Mouse (Mus musculus) lung, embryonic 16.5 days (tissue): ENCODE measurements around the gene Sst. TPM values are rescaled to one million over a fixed set of nuclear protein-coding genes. Genes with fewer than 3 reads are reported as not detected.

Experiments used
- ATAC-seq: fragments of 200-750 bp; cut with Nextera tagmentation; 2 replicates; pipeline ENCODE4 v1.8.0; 2017; ENCODE audit warnings: low read depth, mild to moderate bottlenecking, moderate library complexity
- H3K27ac ChIP-seq: fragments of 300-500 bp; sonication (generic); 2 replicates; pipeline ENCODE4 v1.5.1; 2014; ENCODE audit warnings: mild to moderate bottlenecking, control low read depth, low read length
- H3K27me3 ChIP-seq: fragments of 300-500 bp; sonication (generic); 2 replicates; pipeline ENCODE4 v1.6.1; 2014; ENCODE audit warnings: low read depth, low read length, mixed read lengths; ENCODE audit not compliant: control insufficient read depth, insufficient read depth
- H3K36me3 ChIP-seq: fragments of 300-500 bp; sonication (generic); 2 replicates; pipeline ENCODE4 v1.6.1; 2014; ENCODE audit warnings: low read length; ENCODE audit not compliant: control insufficient read depth, insufficient read depth
- H3K4me1 ChIP-seq: fragments of 300-500 bp; sonication (generic); replicated peaks from 2 replicates; pipeline ENCODE4 v1.6.1; 2014; ENCODE audit warnings: low read length, mixed read lengths; ENCODE audit not compliant: control insufficient read depth, insufficient read depth
- H3K4me2 ChIP-seq: fragments of 300-500 bp; sonication (generic); 2 replicates; pipeline ENCODE4 v1.6.1; 2014; ENCODE audit warnings: low read depth, low read length, control low read depth
- H3K4me3 ChIP-seq: fragments of 300-500 bp; sonication (generic); 2 replicates; pipeline ENCODE4 v1.5.1; 2014; ENCODE audit warnings: mild to moderate bottlenecking, low read length, control low read depth
- H3K9ac ChIP-seq: fragments of 300-500 bp; sonication (generic); 2 replicates; pipeline ENCODE4 v1.6.1; 2014; ENCODE audit warnings: low read length, control low read depth
- H3K9me3 ChIP-seq: fragments of 300-500 bp; sonication (generic); 2 replicates; pipeline ENCODE4 v1.6.1; 2016; ENCODE audit warnings: low read length; ENCODE audit not compliant: control insufficient read depth
- WGBS: fragments of 180-500 bp; shearing (Covaris S2); extraction: QIAGEN DNeasy Blood & Tissue Kit; methylation state at CpG from one replicate; pipeline ENCODE4 v1.1.7; 2014; 5-methylcytosine and 5-hydroxymethylcytosine counted together
- polyA plus RNA-seq: library from polyadenylated mRNA; unstranded; fragments of >200 nt; fragmentation: Nextera tagmentation; extraction: Ambion mirVana; gene quantifications from 2 replicates; pipeline ENCODE4 v1.2.1, GENCODE M21; 2015

Gene Sst
- not detected in 2 replicates for polyA plus RNA-seq

DNA sequence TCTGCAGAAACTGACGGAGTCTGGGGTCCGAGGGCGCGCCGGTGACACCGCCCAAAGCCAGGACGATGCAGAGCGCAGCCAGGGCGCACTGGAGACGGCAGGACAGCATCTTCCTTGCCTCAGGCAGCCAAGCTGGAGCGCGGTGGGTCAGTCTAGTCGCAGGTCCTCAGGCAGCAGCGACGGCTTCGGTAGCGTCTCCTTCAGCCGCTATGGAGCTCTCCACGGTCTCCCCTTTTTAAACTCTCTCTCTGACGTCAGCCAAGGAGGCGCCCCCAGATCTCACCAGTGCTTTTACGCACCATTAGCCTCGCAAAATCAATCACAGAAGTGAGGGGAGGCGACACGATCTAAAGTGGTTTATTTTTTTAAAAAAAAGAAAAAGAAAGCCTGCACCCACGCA lies at the start of gene Sst:
Gene Sst (minus strand): TSS at position 323 of the 400 bp plus-strand sequence.
- ATAC-seq, result no peak
- no peak within 1 kb of the TSS for H3K4me2 ChIP-seq
- no peak within 1 kb of the TSS for H3K27ac ChIP-seq
- H3K4me1 ChIP-seq, result no peaks in the 10 kb centered on the region
- H3K4me3 ChIP-seq, result no peak within 1 kb of the TSS
- H3K9me3 ChIP-seq, result no peaks in the 10 kb centered on the region
- H3K27me3 ChIP-seq, result peaks cover 11% of the 10 kb centered on the region
- WGBS, result 6% methylated on average over 26 of the region's 26 CpGs
- H3K36me3 ChIP-seq, result no peaks in the 10 kb centered on the region
- H3K9ac ChIP-seq, result no peak within 1 kb of the TSS

DNA sequence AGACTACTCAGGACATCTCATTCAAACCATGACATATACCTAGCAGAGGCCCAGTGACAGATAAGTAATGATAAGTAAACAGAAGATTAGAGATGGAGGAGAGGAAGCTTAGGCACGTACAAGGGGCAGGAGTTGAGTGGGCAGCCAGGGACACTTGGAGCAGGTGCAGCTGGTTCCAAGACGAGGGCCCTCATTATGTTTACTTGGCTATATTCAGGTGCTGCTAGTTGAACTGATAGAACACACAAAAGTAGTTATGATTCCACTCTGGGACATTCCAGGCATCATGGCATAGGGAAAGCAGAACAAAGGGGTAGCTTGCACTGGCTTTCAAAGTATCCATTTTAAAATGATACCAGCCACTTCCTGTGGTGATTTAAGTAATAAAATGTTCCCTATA lies 43.6 kb upstream of the Sst start:
- 25% methylated on average over 2 of the region's 2 CpGs for WGBS
- peak; percentile 61 for ATAC-seq
- no peaks in the 10 kb centered on the region for H3K27me3 ChIP-seq
- no peak overlapping the region for H3K4me2 ChIP-seq
- no peaks in the 10 kb centered on the region for H3K9me3 ChIP-seq
- no peak overlapping the region for H3K4me3 ChIP-seq
- no peaks in the 10 kb centered on the region for H3K36me3 ChIP-seq
- peak overlapping the region; percentile 46 for H3K27ac ChIP-seq
- no peak overlapping the region for H3K9ac ChIP-seq
- H3K4me1 ChIP-seq, result no peaks in the 10 kb centered on the region

DNA sequence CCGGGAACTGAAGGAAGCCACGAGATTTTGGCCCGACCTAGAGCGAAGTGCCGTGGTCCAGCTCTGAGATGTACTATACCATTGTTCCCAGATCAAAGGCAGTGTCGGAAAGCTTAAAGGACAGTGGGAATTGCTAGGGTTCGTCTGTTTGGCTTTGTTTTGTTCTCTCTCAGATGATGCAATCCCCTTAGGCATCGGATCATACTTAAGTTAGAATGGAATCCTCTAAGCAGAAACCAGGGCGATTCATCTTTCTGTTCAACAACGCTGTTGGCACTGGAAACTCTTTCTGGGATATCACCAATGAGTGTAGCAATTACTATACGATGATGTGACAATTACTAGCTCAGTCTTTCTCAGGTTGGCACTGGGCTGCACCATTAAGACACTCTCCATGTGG lies 41.5 kb upstream of the Sst start, which contains the start of gene Rtp2:
Gene Rtp2 (minus strand): TSS at position 101 of the 400 bp plus-strand sequence.
- H3K36me3 ChIP-seq, result no peaks in the 10 kb centered on the region
- no peaks in the 10 kb centered on the region for H3K9me3 ChIP-seq
- no peak within 1 kb of the TSS for H3K9ac ChIP-seq
- no peak within 1 kb of the TSS for H3K4me3 ChIP-seq
- no peaks in the 10 kb centered on the region for H3K27me3 ChIP-seq
- no peak within 1 kb of the TSS for H3K4me2 ChIP-seq
- no peak within 1 kb of the TSS for H3K27ac ChIP-seq
- H3K4me1 ChIP-seq, result no peaks in the 10 kb centered on the region
- 79% methylated on average over 11 of the region's 11 CpGs for WGBS
- ATAC-seq, result no peak

DNA sequence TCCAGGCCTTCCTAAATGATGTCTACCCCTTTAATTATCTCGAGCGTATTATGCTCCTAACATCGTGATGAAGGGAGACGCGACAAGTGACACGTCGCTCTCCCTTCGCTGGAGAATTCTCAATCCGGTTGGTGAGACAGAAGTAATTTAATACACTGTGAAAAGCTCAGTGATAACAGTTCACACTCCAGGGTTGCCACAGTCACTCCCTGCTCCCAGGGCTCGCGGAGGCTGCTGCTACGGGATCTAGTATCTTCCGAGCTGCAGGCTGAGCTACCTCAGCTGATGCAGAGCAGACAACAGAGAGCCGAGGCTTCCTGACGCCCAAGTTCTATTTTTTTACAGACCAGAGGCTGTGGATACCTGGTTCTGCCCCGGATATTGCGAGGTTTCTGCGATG lies 40.5 kb upstream of the Sst start:
- Histone ChIP-seq H3K9me3 (no peaks in the 10 kb centered on the region), H3K27me3 (no peaks in the 10 kb centered on the region), H3K4me3 (no peak overlapping the region), H3K9ac (no peak overlapping the region), H3K4me1 (no peaks in the 10 kb centered on the region), H3K4me2 (no peak overlapping the region), H3K36me3 (no peaks in the 10 kb centered on the region), H3K27ac (no peak overlapping the region)
- ATAC-seq, result no peak
- 58% methylated on average over 18 of the region's 18 CpGs for WGBS

DNA sequence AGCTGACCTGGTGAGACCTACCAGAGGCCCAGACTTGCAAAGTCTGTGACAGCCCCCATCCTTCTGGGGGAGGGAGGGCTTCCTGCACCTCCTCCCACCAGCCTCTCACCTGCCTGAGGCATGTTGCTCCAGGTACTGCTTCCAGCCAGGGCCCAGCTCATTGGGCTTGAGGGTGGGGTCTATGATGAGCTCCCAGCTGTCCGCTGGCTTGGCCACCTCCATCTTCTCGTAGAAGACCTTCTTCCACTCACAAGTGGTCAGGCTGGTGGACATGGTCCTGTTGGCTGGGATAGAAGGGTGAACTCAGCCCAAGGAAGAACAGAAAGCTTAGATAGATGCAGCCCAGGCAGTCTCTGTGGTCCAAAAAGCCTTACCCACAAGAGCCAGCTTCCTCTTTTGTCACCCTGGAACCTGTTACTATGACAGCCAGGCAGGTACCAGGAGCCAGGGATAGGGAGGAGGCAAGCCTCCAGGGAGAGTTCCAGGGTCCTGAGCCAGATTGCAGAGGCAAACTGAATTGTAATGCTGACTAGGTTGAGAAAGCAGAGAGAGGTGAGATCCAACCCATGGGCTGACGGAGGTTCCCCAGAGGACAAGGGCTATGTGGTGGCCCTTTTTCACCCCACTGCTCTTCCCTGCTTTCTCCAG lies 39.8 kb upstream of the Sst start:
- Histone ChIP-seq H3K4me1 (no peaks in the 10 kb centered on the region), H3K27me3 (no peaks in the 10 kb centered on the region), H3K4me3 (no peak overlapping the region), H3K27ac (no peak overlapping the region), H3K36me3 (no peaks in the 10 kb centered on the region), H3K9me3 (no peaks in the 10 kb centered on the region), H3K9ac (no peak overlapping the region), H3K4me2 (no peak overlapping the region)
- 80% methylated on average over 3 of the region's 3 CpGs for WGBS
- no peak for ATAC-seq

DNA sequence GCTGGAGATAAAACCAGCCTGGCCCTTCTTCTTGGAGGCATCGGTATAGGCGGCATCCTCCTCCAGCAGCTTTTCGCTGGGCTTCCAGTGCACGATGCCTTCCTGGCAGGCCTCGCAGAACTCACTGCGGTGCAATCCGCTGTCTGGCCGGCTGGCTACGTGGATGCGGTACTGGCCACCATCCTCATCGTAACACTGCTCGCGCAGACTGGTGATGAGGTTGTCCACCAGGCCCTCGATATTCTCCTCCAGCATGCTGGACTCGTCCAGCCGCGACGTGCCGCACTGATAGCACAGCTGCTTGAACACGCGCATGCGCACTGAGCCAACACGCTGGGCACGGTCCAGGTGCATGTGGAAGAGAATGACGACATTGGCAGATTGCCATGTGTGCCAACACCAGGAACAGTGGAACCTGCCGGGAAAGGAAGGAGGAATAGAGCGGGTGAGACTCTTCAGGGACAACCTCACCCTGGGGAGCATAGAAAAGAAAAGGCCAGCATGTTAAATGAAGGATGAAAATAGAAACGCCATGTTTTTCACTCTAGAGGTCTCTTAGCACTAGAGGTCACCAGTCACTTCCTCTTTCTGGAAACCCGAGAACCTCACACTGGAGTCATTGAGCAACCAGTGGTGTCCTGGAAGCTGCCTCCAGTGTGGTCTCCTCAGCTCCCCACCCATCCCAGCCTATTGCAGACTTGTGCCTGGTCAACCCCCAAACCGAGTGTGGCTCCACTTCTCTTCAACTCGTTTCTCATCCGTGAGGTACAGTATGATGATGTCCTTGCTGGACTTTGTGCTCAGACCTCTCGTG lies 36.8 kb upstream of the Sst start:
- Histone ChIP-seq H3K36me3 (no peaks in the 10 kb centered on the region), H3K4me1 (no peaks in the 10 kb centered on the region), H3K27me3 (no peaks in the 10 kb centered on the region), H3K27ac (no peak overlapping the region), H3K9ac (no peak overlapping the region), H3K4me2 (no peak overlapping the region), H3K9me3 (no peaks in the 10 kb centered on the region), H3K4me3 (no peak overlapping the region)
- ATAC-seq, result no peak
- 84% methylated on average over 33 of the region's 33 CpGs for WGBS

DNA sequence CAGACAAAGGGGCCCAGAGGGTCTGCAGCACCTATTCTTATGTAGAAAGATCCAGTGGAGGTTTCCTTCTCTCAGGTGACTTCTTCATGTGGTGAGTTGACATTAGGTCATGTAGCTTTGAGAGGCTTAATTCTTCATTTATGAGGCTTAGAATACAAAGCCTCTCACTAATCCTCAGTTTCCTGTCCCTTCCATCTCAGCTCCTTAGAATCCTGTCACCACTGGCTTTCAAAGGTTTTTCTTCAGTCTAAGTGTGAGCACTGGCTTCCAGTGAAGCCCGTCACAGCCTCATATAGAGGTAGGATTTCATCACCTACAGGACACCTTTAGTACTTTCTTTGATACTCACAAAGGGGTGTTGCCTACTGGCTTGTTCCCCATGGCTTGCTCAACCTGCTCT lies 32.1 kb upstream of the Sst start:
- no peak for ATAC-seq
- H3K9ac ChIP-seq, result no peak overlapping the region
- H3K4me1 ChIP-seq, result no peaks in the 10 kb centered on the region
- no peaks in the 10 kb centered on the region for H3K36me3 ChIP-seq
- no peaks in the 10 kb centered on the region for H3K27me3 ChIP-seq
- 83% methylated on average over 1 of the region's 1 CpGs for WGBS
- no peak overlapping the region for H3K4me3 ChIP-seq
- H3K9me3 ChIP-seq, result no peaks in the 10 kb centered on the region
- H3K4me2 ChIP-seq, result no peak overlapping the region
- no peak overlapping the region for H3K27ac ChIP-seq

DNA sequence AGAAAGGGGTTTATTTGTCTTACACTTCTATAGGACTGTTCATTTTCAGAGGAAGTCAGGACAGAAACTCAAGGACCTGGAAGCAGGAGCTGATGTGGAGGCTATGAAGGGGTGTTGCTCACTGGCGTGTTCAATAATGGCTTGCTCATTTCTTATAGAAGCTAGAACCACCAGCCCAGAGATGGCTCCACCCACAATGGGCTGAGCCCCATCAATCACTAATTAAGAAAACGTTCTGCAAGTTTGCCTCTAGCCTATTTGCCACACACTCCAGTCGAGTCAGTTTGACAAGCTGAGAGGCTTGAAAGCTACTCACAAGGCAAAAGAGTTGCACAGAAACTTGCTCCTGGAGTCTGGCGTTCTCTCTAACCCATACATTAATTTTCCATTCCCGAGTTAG lies 30.9 kb upstream of the Sst start:
- H3K4me3 ChIP-seq, result no peak overlapping the region
- no peak overlapping the region for H3K4me2 ChIP-seq
- no peaks in the 10 kb centered on the region; the same call in 1 of the 2 replicates for H3K27me3 ChIP-seq
- WGBS, result 58% methylated on average over 5 of the region's 5 CpGs
- no peaks in the 10 kb centered on the region for H3K9me3 ChIP-seq
- no peak for ATAC-seq
- no peak overlapping the region for H3K9ac ChIP-seq
- H3K27ac ChIP-seq, result no peak overlapping the region
- H3K36me3 ChIP-seq, result no peaks in the 10 kb centered on the region
- no peaks in the 10 kb centered on the region for H3K4me1 ChIP-seq

DNA sequence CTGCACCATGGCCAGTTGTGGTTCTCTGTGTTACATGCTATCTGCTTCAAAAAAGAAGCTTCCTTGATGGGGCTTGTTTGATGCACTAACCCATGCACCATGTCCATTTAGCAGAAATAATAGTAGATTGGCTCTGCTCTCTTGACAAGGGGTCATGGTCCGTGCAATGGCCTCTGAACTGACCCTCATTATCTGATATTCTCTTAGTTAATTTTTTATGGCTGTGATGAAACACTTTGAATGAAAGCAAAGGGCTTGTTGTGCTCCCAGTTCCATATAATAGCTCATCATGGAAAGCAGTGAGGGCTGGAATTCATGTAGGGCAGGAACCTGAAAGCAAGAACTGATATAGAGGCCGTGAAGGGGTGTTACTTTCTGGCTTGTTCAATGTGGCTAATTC lies 28.7 kb upstream of the Sst start:
- H3K9me3 ChIP-seq, result no peaks in the 10 kb centered on the region
- whole genome bisulfite sequencing, result 68% methylated on average over 2 of the region's 2 CpGs
- H3K27ac ChIP-seq, result no peak overlapping the region
- H3K4me2 ChIP-seq, result no peak overlapping the region
- H3K36me3 ChIP-seq, result no peaks in the 10 kb centered on the region
- H3K4me3 ChIP-seq, result no peak overlapping the region
- H3K27me3 ChIP-seq, result no peaks in the 10 kb centered on the region; the same call in 1 of the 2 replicates
- H3K9ac ChIP-seq, result no peak overlapping the region
- ATAC-seq, result no peak
- H3K4me1 ChIP-seq, result no peaks in the 10 kb centered on the region
